Mouse (Mus musculus) intestine, postnatal 0 days (tissue): ENCODE data around the gene Mcf2l. TPM values are rescaled to one million over a fixed set of nuclear protein-coding genes. Genes with fewer than 3 reads are reported as not detected.
A peak's percentile ranks its signal among the peaks of the same experiment; 100 is the strongest.

Experiments
- ATAC-seq: fragments of 200-750 bp; cut with Nextera tagmentation; 2 replicates; pipeline ENCODE4 v1.8.0; 2017; ENCODE audit warnings: mild to moderate bottlenecking, moderate TSS enrichment, moderate library complexity
- H3K27ac ChIP-seq: fragments of 300-500 bp; sonication (generic); 2 replicates; pipeline ENCODE4 v1.5.1; 2014; ENCODE audit warnings: mild to moderate bottlenecking, low read depth, low read length, moderate library complexity
- H3K27me3 ChIP-seq: fragments of 300-500 bp; sonication (generic); replicated peaks from 2 replicates; pipeline ENCODE4 v1.6.1; 2014; ENCODE audit warnings: low read length, mixed read lengths; ENCODE audit not compliant: control insufficient read depth, insufficient read depth
- H3K36me3 ChIP-seq: fragments of 300-500 bp; sonication (generic); 2 replicates; pipeline ENCODE4 v1.6.1; 2014; ENCODE audit warnings: mild to moderate bottlenecking, moderate library complexity; ENCODE audit not compliant: control insufficient read depth, insufficient read depth
- H3K4me1 ChIP-seq: fragments of 300-500 bp; sonication (generic); replicated peaks from 2 replicates; pipeline ENCODE4 v1.6.1; 2014; ENCODE audit warnings: antibody characterized with exemption, low read length, mixed read lengths; ENCODE audit not compliant: control insufficient read depth, insufficient read depth
- H3K4me2 ChIP-seq: fragments of 300-500 bp; sonication (generic); replicated peaks from 2 replicates; pipeline ENCODE4 v1.6.1; 2014; ENCODE audit warnings: low read depth, mild to moderate bottlenecking, moderate library complexity
- H3K4me3 ChIP-seq: fragments of 300-500 bp; sonication (generic); 2 replicates; pipeline ENCODE4 v1.5.1; 2014; ENCODE audit warnings: low read depth, low read length
- H3K9ac ChIP-seq: fragments of 300-500 bp; sonication (generic); 2 replicates; pipeline ENCODE4 v1.6.1; 2014; ENCODE audit warnings: mild to moderate bottlenecking, low read depth, low read length
- H3K9me3 ChIP-seq: fragments of 300-500 bp; sonication (generic); 2 replicates; pipeline ENCODE4 v1.6.1; 2016; ENCODE audit warnings: mixed run types; ENCODE audit not compliant: control insufficient read depth
- CTCF ChIP-seq: sonication (generic); IDR thresholded peaks from 2 replicates; pipeline ENCODE4 v1.5.1; 2016; ENCODE audit warnings: low read depth, mild to moderate bottlenecking, control low read depth, antibody characterized with exemption, moderate library complexity
- WGBS: fragments of 180-500 bp; shearing (Covaris S2); extraction: QIAGEN DNeasy Blood & Tissue Kit; methylation state at CpG from one replicate; pipeline ENCODE4 v1.1.7; 2014; 5-methylcytosine and 5-hydroxymethylcytosine counted together
- polyA plus RNA-seq: library from polyadenylated mRNA; unstranded; fragments of >200 nt; fragmentation: Nextera tagmentation; extraction: Ambion mirVana; gene quantifications from 2 replicates; pipeline ENCODE4 v1.2.1, GENCODE M21; 2015

Gene Mcf2l
- polyA plus RNA-seq, 1 experiment from 2014 or later = 6.7 TPM

DNA sequence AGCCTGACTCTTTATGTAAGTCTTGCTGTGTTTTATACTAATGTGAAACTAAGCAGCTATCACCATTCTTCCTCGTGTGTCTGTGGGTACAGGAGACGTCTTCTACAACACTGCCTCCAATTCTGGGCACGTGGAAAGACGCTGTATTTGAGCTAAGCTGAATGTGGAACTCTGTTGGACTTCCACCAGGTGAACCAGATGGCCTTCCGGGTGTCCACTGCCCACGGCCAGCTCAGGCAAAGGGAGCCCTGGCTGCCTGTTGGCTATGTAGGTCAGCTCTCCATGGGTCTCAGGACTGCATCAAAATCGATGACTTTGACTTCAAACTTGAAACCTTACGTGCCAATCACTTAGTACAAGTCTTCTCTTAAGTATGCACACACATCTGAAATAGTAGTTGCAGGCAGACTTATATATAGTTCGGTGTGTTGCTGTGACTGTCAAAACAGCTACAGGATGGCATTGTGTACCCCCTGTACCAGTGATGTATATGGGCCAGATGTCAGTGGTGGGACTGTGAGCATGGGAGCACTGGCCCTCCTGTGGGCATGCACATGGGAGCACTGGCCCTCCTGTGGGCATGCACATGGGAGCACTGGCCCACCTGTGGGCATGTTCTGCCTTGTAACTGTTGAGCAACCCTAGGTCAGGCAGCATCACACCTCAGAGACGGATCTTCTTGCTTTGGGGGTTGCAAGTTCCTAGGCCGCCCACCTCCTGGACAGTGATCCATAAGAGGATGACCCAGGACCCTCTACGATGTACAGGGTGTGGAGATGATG, 20.4 kb downstream of the Mcf2l start:
- 87% methylated on average over 12 of the region's 12 CpGs for WGBS
- ATAC-seq = no peak

DNA sequence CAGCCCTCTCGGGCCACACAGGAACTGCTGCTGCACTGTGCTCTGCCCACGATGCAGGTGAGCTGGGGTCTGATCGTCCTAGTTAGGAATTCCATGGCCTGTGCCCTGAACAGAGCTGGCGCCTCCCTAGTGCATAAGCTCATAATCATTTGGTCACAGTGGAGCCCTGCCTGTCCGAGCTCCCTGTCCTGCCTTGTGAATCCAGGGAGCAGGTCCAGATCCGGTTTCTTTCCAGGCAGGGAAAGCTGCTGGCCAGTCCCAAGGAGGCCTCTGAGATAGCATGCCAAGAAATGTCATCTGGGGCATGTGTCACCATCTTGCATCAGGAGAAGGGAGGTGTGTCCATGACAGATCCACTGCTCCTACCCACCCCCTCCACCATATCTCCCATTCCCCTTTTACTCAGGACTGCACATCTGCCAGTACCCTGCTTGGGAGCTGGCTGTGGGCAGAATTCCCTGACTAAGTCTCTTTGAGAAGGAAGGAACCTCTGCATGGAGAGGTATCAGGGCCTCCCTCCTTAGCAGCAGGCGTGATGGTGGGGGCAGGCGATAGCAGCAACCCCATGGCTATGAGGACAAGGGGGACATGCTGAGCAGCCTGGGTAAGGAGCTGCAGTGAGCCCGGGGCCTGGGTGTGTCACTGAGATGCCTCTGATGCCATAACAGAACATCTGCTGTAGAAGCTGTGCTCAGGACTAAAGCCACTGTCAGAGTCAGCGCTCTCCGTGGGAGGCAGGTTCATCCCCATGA, 21.4 kb downstream of the Mcf2l start:
- H3K27me3 ChIP-seq = no peaks in the 10 kb centered on the region
- ATAC-seq = no peak
- WGBS = 82% methylated on average over 11 of the region's 11 CpGs
- H3K4me1 ChIP-seq = no peaks in the 10 kb centered on the region
- no peaks in the 10 kb centered on the region for H3K9me3 ChIP-seq
- no peak overlapping the region for H3K9ac ChIP-seq
- no peaks in the 10 kb centered on the region for H3K36me3 ChIP-seq
- H3K4me3 ChIP-seq = no peak overlapping the region
- no peak for TF ChIP-seq CTCF
- no peak overlapping the region for H3K27ac ChIP-seq
- no peak overlapping the region for H3K4me2 ChIP-seq

More for the DNA sequence above, 20.4 kb downstream of the Mcf2l start:
- Histone ChIP-seq H3K27ac (no peak overlapping the region), H3K4me3 (no peak overlapping the region), H3K27me3 (no peaks in the 10 kb centered on the region), H3K36me3 (no peaks in the 10 kb centered on the region), H3K4me2 (no peak overlapping the region), H3K9ac (no peak overlapping the region), H3K9me3 (no peaks in the 10 kb centered on the region), H3K4me1 (no peaks in the 10 kb centered on the region)
- TF ChIP-seq CTCF = no peak

DNA sequence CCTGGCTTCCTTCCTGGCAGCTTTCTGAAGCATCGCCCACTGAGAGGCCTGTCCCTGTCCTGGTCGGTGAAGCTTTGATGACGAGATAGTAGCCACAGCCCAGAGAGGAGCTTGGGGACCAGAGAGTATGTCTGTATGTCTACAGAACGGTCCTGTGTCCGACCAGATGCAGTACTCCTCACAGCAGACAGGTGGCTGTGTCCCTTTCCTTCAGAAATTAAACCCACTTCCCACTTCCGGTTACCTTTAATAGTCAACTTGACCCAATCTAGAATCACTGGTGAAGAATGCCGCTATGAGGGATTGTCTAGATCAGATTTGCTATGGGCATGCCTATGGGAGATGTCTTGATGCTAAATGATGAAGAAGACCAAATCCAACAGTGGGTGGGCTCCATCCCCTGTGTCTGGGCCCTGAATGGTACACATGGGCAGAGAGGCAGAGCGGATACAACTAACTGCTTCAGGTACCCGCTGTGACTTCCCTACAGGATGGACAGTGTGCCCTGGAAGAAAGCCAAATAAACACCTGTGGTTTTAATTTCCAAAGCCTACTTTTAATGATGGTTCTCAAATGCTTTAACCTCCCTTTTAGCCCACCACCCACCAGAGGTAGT, 22.0 kb downstream of the Mcf2l start:
- 70% methylated on average over 9 of the region's 9 CpGs for WGBS
- H3K27ac ChIP-seq = no peak overlapping the region
- H3K27me3 ChIP-seq = no peaks in the 10 kb centered on the region
- no peak for ATAC-seq
- H3K9ac ChIP-seq = no peak overlapping the region
- H3K4me1 ChIP-seq = no peaks in the 10 kb centered on the region
- H3K4me2 ChIP-seq = no peak overlapping the region
- peak; percentile 62 for TF ChIP-seq CTCF
- H3K4me3 ChIP-seq = no peak overlapping the region
- H3K36me3 ChIP-seq = no peaks in the 10 kb centered on the region
- no peaks in the 10 kb centered on the region for H3K9me3 ChIP-seq

DNA sequence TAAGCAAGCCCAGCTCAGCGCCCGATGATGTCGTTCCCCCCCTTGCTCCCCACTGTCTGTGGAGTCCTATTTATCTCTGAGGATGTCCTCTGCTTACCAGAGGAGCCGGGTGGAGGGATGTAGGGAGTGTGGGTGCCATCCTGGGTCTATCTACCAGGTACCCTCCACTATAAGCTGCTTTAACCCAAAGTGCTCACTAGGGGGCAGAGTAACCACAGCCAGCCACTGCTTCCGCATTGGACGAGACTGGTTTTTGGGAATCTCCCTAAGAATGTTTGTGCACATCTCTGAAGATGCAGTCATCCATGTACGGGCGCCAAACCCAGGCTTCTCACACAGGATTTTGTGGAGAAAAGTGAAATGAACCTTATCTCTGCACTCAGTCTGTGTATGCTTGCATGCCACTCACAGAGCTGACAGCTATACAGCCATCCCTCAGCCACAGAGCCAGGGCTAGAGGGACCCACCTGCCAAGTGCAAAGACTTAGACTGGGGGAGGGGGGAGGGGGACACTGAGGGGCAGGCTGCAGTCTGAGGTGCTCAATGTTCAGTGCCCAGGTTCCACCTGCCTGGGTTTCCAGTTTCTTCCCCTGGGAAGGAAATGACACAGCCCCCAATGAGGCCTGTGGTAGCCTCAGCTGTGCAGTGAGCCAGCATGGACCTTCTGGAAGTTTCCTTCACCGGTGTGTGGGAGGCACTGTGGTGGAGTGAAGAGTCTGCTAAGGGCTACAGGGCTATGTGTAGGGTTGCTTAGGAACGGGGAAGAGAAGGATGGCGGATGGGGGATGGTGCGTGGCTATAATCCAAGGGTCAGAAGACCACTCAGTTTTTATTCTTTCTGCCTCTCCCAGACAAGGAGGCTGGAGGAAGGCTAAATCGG, 23.1 kb downstream of the Mcf2l start:
- Histone ChIP-seq H3K4me3 (no peak overlapping the region), H3K9ac (no peak overlapping the region), H3K36me3 (no peaks in the 10 kb centered on the region), H3K4me1 (no peaks in the 10 kb centered on the region), H3K4me2 (no peak overlapping the region), H3K9me3 (no peaks in the 10 kb centered on the region), H3K27ac (no peak overlapping the region), H3K27me3 (no peaks in the 10 kb centered on the region)
- ATAC-seq = peak; percentile 36; the same call in 1 of the 2 replicates
- 50% methylated on average over 13 of the region's 13 CpGs for WGBS
- peak; percentile 90 for TF ChIP-seq CTCF

DNA sequence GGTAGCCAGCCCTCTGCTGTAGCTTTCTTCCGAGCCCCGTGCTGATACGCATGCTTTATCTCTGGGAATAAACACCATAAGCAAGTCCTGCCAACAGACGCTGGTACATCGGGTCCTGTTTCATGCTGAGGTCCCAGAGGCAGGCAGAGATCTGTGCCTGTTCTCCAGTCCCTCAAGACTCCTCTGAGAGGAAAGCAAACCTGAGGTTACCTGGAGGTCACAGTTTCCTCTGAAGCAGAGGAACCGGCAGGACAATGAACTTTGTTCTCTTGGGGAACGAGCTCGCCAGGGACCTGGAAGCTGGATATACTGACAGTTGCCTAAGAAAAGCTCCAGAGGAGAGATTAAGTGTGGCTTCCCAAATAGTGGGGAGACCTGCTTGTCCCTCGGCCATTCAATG, 24.2 kb downstream of the Mcf2l start:
- Histone ChIP-seq H3K9ac (no peak overlapping the region), H3K27ac (no peak overlapping the region), H3K4me1 (no peaks in the 10 kb centered on the region), H3K27me3 (no peaks in the 10 kb centered on the region), H3K4me3 (no peak overlapping the region), H3K9me3 (no peaks in the 10 kb centered on the region), H3K4me2 (peak overlapping the region; percentile 3; the same call in 1 of the 2 replicates), H3K36me3 (no peaks in the 10 kb centered on the region)
- 9% methylated on average over 9 of the region's 9 CpGs for WGBS
- TF ChIP-seq CTCF = no peak
- no peak for ATAC-seq
